Mouse (Mus musculus) frontal cortex, postnatal 10 days (tissue): ENCODE data around the gene Calhm6.
A peak's percentile ranks its signal among the peaks of the same experiment; 100 is the strongest.

Experiments used
- DNase-seq, 2 experiments: peaks; one replicate each; pipeline ENCODE4 v3.0.0; 2022; ENCODE audit warnings: low spot score in 2 of 2, mixed read lengths in 1 of 2

Calhm6 gene

GRCm38 (mm10) chr10:34110863-34111465 lies 16.8 kb downstream of the Calhm6 start:
- no peak for DNase-seq

GRCm38 (mm10) chr10:34096418-34096883 lies 31.3 kb downstream of the Calhm6 start, which contains the start of gene Calhm5:
Gene Calhm5 (minus strand): TSS chr10:34096519.
- peak; percentile 14 to 24 for DNase-seq

GRCm38 (mm10) chr10:34095964-34096363 lies 31.8 kb downstream of the Calhm6 start:
- DNase-seq: peak in 1 of 2 experiments; percentile 6

- DNase-seq: no peak
Measured at GRCm38 (mm10) chr10:34095147-34095546, 32.6 kb downstream of the Calhm6 start.

- peak; percentile 10 to 11 for DNase-seq
Measured at GRCm38 (mm10) chr10:34091888-34092287, 35.9 kb downstream of the Calhm6 start.

- DNase-seq: no peak
Measured at GRCm38 (mm10) chr10:34090481-34090880, 37.3 kb downstream of the Calhm6 start.

GRCm38 (mm10) chr10:34089517-34089916 lies 38.3 kb downstream of the Calhm6 start:
- DNase-seq: no peak

- no peak for DNase-seq
Measured at GRCm38 (mm10) chr10:34088515-34088914, 39.3 kb downstream of the Calhm6 start.

GRCm38 (mm10) chr10:34086514-34086913 lies 41.3 kb downstream of the Calhm6 start:
- DNase-seq: no peak
